Mouse (Mus musculus) macrophage (primary cell): Measurements from ENCODE around the gene Gnptg. TPM values are rescaled to one million over a fixed set of nuclear protein-coding genes. Genes with fewer than 3 reads are reported as not detected.
A peak's percentile ranks its signal among the peaks of the same experiment; 100 is the strongest.
"Not testable (repeated sequence)": the region's sequence is repeated elsewhere in the genome, so short reads cannot be mapped to it uniquely, and the experiment has no call there.

Experiments used
- H3K27ac ChIP-seq: fragments of 350-480 bp; formaldehyde crosslinking; 2 replicates; pipeline ENCODE4 v1.9.0; 2021
- H3K36me3 ChIP-seq: fragments of 350-480 bp; formaldehyde crosslinking; 2 replicates; pipeline ENCODE4 v1.9.0; 2021; ENCODE audit errors: inconsistent target
- H3K4me3 ChIP-seq: fragments of 350-480 bp; formaldehyde crosslinking; 2 replicates; pipeline ENCODE4 v1.9.0; 2021; ENCODE audit errors: inconsistent target
- H3K79me2 ChIP-seq: fragments of 350-480 bp; formaldehyde crosslinking; 2 replicates; pipeline ENCODE4 v1.9.0; 2021; ENCODE audit errors: inconsistent target
- WGBS: methylation state at CpG from one replicate; pipeline ENCODE4 v1.1.7; 2026; ENCODE audit warnings: inconsistent platforms; ENCODE audit not compliant: missing documents; 5-methylcytosine and 5-hydroxymethylcytosine counted together
- polyA plus RNA-seq: library from polyadenylated mRNA; stranded (reverse); fragments of 250-400 nt; gene quantifications from 3 replicates; pipeline ENCODE4 v1.2.4, GENCODE M21; 2018; ENCODE audit warnings: inconsistent platforms

Gnptg gene
- polyA plus RNA-seq, 1 experiment from 2014 or later = 31.8 TPM

GRCm38 (mm10) chr17:25224586-25225222 lies 15.2 kb downstream of the Gnptg start:
- H3K27ac ChIP-seq = no peak overlapping the region
- no peak overlapping the region for H3K4me3 ChIP-seq
- WGBS = 69% methylated on average over 7 of the region's 7 CpGs
- no peaks in the 10 kb centered on the region for H3K79me2 ChIP-seq
- peaks cover 5% of the 10 kb centered on the region; the same call in 1 of the 2 replicates for H3K36me3 ChIP-seq

DNA sequence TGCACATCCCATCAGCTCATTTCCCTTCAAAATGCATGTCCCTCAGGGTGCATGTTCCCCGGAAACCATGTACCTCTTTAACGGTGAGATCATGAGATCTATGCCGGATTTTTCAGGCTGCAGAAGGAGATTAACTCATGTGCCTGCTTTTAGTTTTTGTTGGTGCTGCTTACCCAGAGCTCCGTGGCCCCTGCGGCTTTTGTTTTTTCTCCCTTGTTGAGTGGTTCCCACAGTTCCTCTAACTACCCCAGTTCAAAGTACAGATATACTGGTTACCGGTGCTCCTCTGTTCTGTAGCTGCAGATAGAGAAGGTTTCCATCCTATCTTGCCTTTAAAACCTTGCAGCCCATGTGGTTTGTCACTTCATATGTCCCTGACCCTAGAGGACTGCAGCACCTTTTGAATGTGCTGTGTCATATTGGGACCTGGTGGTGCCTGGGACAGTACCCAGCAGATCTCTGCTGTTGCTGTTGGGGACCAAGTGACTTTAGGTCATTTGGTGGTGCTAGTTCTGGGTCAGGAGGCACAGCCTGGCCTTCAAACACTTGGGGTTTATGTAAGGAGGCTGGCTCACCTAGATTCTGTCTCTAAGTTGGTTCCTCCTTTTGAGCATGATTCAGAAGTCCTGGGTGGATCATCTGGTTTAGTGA lies 16.8 kb downstream of the Gnptg start:
- peaks cover 11% of the 10 kb centered on the region; the same call in 1 of the 2 replicates for H3K36me3 ChIP-seq
- 20% methylated on average over 6 of the region's 6 CpGs for WGBS
- no peak overlapping the region for H3K27ac ChIP-seq
- no peak overlapping the region for H3K4me3 ChIP-seq
- H3K79me2 ChIP-seq = no peaks in the 10 kb centered on the region

DNA sequence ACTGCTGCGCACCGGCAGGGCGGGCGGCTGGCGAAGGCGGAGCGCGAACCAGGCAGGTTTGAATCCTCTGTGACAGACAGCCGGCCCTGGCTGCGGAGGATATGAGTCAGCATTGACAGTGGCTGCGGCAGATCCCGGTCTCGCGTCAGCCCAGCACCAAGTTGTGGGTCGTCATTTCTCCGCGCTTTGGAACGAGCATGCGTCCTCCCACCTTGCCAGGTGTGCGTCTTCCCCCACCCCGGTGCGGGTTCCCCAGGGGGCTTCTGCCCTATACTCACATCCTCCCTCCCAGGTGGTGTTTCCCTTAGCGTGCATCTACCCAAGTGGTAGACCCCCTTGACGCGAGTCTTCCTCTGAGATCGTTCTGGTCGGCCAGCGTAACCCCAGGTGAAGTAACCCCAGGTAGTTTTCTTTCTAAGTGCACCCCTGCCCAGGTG lies 17.4 kb downstream of the Gnptg start:
- not testable (repeated sequence) for H3K79me2 ChIP-seq, H3K27ac ChIP-seq, H3K4me3 ChIP-seq
- peaks cover 11% of the 10 kb centered on the region; the same call in 1 of the 2 replicates for H3K36me3 ChIP-seq
- WGBS = 11% methylated on average over 13 of the region's 28 CpGs

DNA sequence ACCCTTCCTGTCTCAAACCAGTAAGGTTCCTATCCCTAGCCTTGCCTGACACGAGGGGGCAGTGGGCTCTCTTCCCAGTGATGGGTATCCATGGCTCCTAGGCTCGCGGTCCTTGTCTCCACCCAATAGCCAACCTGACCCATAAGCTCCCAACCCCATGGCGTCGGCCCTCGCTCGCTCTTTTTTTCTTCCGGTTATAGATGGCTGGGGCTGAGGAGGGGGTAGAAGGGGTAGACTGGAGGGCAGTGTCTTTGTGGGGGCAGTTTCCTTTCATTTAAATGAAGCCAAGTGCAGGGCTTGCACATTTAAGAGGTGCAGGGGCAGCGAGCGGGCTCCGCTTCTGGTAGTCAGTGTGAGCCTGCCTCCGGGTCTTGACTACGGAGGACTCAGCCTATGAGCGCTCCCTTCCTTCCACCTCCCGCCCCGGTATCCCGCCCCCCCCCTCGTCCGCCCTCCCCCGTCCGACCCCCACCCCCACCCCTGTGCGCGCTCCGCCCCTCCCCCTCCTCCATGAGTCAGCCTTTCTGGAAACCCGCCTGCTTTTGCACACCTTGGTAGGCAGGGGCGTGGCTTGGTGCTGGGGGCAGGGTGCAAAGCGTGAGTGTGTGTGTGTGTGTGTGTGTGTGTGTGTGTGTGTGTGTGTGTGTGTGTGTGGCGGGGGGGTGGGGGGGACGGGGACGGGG lies 18.0 kb downstream of the Gnptg start:
- Histone ChIP-seq H3K36me3 (peaks cover 11% of the 10 kb centered on the region; the same call in 1 of the 2 replicates), H3K79me2 (no peaks in the 10 kb centered on the region), H3K4me3 (peak overlapping the region; percentile 22; the same call in 1 of the 2 replicates), H3K27ac (no peak overlapping the region)
- WGBS = 14% methylated on average over 15 of the region's 30 CpGs

GRCm38 (mm10) chr17:25220746-25221145 lies 19.2 kb downstream of the Gnptg start:
- H3K27ac ChIP-seq = no peak overlapping the region
- H3K79me2 ChIP-seq = no peaks in the 10 kb centered on the region
- H3K4me3 ChIP-seq = no peak overlapping the region
- WGBS = 92% methylated on average over 1 of the region's 1 CpGs
- peaks cover 14% of the 10 kb centered on the region for H3K36me3 ChIP-seq

DNA sequence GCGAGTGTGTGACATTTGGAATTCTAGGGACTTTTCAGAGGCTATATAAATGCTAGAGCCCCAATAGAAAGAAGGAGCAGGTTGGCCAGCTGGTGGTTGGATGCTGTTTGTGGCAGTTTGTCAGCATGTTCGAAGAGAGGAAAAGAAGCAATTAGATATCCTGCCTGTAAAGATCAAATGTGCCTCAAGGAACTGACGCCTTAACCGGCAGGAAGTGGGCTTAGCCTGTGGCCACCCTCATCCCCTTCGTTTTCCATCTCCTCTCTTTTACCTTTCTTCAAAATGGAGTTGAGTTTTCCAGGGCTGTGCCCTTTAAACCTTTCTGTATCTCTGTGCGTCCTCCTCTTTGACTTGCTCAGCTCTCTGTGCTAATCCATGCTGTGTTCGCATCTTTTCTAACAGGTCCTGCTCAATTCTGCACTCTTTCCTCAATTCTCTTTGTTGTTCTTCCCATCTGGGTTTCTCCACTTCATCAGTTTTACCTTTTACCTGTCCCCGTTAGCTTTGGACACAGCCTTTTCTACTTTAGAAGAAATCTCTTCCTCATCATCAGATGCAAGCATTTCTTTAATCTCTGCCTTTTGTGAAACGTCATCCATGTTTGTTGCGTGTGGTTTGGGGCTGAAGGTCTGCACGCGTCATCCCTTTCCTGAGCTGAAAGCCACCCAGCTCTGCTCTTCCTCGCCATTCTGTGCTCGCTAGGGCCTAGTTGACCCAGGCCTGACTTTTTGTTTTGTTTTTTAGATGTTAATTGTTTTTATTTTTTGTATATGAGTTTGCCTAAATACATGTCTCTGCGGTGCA lies 20.2 kb downstream of the Gnptg start:
- no peak overlapping the region for H3K27ac ChIP-seq
- H3K36me3 ChIP-seq = peaks cover 25% of the 10 kb centered on the region
- H3K4me3 ChIP-seq = no peak overlapping the region
- 85% methylated on average over 15 of the region's 15 CpGs for WGBS
- no peaks in the 10 kb centered on the region for H3K79me2 ChIP-seq

DNA sequence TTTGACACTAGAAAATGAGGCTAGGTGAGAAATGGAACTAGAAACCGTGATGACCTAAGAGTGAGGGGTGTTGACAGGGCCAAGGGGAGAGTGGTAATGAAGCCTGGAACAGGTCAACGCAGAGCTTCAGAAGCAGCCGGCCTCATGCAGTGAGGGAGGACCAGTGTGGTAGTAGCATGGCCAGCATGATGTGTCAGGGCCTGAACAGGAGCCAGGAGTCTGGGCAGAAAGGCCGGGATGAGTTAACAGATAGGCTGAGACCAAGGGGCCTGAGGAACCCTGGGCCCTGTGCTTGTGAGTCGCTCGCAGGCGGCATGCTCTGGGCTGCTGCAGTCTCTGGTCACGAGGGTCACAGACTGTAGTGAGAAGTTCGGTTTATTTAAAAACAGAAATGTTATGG lies 21.0 kb downstream of the Gnptg start:
- Histone ChIP-seq H3K79me2 (no peaks in the 10 kb centered on the region), H3K36me3 (peaks cover 32% of the 10 kb centered on the region)

GRCm38 (mm10) chr17:25215431-25215830 lies 24.5 kb downstream of the Gnptg start:
- 92% methylated on average over 1 of the region's 3 CpGs for WGBS

More for the DNA sequence above, 21.0 kb downstream of the Gnptg start:
- H3K27ac ChIP-seq = no peak overlapping the region
- WGBS = 95% methylated on average over 9 of the region's 9 CpGs
- H3K4me3 ChIP-seq = no peak overlapping the region

GRCm38 (mm10) chr17:25211705-25212104 lies 28.2 kb downstream of the Gnptg start:
- WGBS = 87% methylated on average over 4 of the region's 4 CpGs
- H3K4me3 ChIP-seq = no peak overlapping the region
- no peak overlapping the region for H3K27ac ChIP-seq
- H3K36me3 ChIP-seq = peaks cover 82% of the 10 kb centered on the region
- H3K79me2 ChIP-seq = no peaks in the 10 kb centered on the region

More at GRCm38 (mm10) chr17:25215431-25215830, 24.5 kb downstream of the Gnptg start:
- Histone ChIP-seq H3K36me3 (peaks cover 60% of the 10 kb centered on the region), H3K79me2 (no peaks in the 10 kb centered on the region), H3K27ac (no peak overlapping the region), H3K4me3 (no peak overlapping the region)

DNA sequence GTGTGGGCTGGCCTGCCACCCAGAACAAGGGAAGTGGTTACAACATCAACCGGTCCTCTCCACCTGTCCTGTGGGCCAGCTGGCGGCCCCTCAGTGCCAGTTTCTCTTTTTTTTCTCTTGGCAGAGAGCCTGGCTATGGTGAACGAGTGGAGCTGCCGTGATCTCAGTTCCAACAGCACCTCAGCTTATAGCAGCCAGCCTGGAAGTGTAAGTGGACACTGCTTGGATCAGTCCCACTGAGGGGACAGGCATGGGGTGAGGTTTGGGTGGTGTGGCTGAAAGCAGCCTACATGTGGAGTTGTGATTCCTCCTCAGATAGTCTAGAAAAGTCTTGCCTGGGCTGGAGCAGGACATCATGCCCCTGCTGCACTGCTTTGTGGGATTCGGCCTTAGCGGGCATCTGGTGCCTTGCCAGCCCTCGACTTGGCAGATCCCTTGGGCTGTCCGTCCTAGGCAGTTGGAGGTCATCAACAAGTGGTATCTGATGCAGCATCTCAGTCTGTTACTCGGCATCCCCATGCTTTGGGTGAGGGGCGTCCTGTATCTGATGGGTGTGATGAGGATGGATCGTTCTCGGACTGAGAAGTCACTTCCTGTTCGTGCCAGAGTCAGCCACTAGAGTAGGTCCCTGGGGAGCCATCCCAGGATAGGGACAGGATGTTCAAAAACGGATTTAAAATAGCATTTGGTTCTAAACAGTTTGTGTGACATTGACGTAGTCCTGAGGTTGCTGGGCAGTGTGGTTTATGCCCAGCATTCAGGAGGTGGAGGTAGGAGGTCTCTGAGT lies 29.1 kb downstream of the Gnptg start:
- whole genome bisulfite sequencing = 72% methylated on average over 15 of the region's 15 CpGs
- Histone ChIP-seq H3K4me3 (no peak overlapping the region), H3K79me2 (no peaks in the 10 kb centered on the region), H3K27ac (no peak overlapping the region), H3K36me3 (peaks cover 81% of the 10 kb centered on the region)

- H3K4me3 ChIP-seq = no peak overlapping the region
- H3K79me2 ChIP-seq = no peaks in the 10 kb centered on the region
- WGBS = 98% methylated on average over 4 of the region's 4 CpGs
- H3K36me3 ChIP-seq = peaks cover 81% of the 10 kb centered on the region
- H3K27ac ChIP-seq = no peak overlapping the region
These were observed 29.9 kb downstream of the Gnptg start for GRCm38 (mm10) chr17:25210006-25210405.

DNA sequence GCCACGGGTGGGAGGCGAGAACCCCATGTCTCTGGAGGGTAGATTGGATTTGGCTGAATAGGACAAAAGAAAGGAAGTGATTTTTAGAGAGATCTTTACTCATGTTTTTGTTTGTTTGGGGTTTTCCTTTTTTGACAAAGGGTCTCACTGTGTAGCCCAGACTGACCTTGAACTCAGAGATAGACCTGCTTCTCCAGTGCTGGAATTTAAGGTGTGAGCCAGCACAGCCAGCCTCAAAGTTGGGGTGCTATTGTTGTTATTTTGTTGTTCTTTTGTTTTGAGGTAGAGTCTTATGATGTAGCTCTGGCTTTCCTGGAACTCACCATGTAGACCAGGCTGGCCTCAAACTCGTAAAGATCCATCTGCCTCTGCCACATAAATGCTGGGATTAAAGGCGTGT lies 37.5 kb downstream of the Gnptg start:
- Histone ChIP-seq H3K4me3 (no peak overlapping the region), H3K79me2 (peaks cover 2% of the 10 kb centered on the region; the same call in 1 of the 2 replicates), H3K27ac (no peak overlapping the region), H3K36me3 (peaks cover 61% of the 10 kb centered on the region)
- 96% methylated on average over 4 of the region's 4 CpGs for WGBS

DNA sequence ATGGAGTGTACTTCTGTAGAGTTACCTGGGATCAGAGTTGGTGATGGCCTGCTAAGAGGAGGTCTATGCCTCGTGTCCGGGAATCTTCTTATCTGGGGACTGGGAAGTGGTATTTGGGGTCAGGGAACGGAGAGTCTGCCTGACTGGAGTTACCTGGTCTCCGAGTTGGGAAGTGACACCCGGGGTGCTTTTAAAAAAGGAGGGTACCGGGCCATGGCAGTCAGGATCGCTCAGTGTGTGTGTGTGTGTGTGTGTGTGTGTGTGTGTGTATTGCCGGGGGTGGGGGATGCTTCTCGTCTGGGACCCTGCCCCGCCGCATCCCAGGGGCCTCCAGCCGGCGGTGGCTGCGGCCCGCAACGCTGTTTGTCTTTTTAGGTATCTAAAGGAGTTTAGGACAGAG lies 50.8 kb downstream of the Gnptg start:
- 13% methylated on average over 11 of the region's 16 CpGs for WGBS
- H3K27ac ChIP-seq = no peak overlapping the region
- H3K79me2 ChIP-seq = peaks cover 58% of the 10 kb centered on the region
- peak overlapping the region; percentile 52 for H3K4me3 ChIP-seq
- peaks cover 5% of the 10 kb centered on the region; the same call in 1 of the 2 replicates for H3K36me3 ChIP-seq
